Mouse (Mus musculus): ENCODE data around the gene Sost. TPM values are rescaled to one million over a fixed set of nuclear protein-coding genes. Genes with fewer than 3 reads are reported as not detected.

Sost gene
- polyA plus RNA-seq (2015; fragmentation: Nextera tagmentation; extraction: Ambion mirVana) = 0.83 and 1.4 TPM in 2 replicates

DNA sequence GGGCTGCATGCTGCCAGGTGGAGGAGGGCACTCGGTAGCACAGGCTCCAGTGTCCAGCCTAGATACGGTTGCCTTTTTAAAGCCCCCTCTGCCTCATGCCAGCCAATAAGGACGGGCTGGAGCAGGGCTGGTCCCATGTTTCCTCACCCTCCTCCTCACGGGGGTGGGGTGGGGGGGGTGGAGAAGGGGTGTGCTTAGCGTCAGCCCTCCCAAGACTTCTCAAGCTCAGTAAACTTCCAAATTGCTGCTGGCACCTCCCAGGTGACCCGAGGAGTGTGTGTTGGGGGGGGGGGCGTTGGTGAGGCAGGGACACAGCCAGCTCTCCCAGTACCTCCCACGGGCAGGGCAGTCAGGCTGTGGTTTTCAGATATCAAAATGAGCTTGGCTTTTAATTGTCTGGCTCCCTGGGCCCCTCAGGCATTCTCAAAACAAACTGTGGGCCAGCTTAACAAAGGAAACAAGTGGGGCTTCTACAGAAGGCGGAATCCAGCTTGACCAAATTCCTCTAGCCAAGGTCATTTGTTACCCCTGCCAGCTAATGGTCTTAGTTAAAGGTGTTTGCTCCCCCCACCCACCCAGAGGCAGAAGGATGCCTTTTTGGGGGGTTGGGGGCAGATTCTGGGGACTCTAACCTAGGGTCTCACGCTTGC is at the start of gene Sost:
Sost (minus strand) TSS at position 51 of the 650 bp plus-strand sequence.
- WGBS = 20% methylated on average over 9 of the region's 10 CpGs
- peaks cover 67% of the 10 kb centered on the region for H3K4me1 ChIP-seq

DNA sequence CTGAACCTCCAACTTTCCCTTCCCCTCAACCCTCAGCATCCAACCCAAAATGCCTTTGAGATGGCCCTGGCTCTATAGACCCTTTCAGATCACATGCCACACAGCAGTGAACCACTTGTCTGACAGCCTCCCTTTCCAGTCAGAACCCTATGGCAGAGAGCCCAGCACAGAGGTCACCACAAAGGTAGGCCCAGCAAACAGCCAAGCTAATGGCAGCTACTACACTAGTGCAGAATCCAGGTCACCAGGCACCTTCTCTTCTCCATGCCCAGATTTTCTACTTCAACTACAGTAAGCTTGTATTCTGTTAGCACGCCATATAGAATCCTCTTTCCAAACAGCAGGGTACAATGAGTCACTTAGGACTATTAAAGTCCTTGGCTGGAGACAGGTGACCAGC is 49.3 kb upstream of the Sost start:
- H3K27me3 ChIP-seq = peaks cover 5% of the 10 kb centered on the region; the same call in 1 of the 2 replicates
- no peak for ATAC-seq (replicated peaks; ENCODE audit: low FRiP score)
- H3K4me1 ChIP-seq = peaks cover 14% of the 10 kb centered on the region
- H3K27ac ChIP-seq = 0 out of 2 replicates have a peak overlapping the region, but pooled peaks have one; percentile 27
- 92% methylated on average over 1 of the region's 1 CpGs for WGBS
- H3K36me3 ChIP-seq = peaks cover 15% of the 10 kb centered on the region; the same call in 1 of the 2 replicates
- H3K4me2 ChIP-seq = no peak overlapping the region
- no peaks in the 10 kb centered on the region for H3K9me3 ChIP-seq (replicated peaks)
- no peak overlapping the region for H3K4me3 ChIP-seq (replicated peaks)
- no peak overlapping the region for H3K9ac ChIP-seq

More for the DNA sequence above, at the start of gene Sost:
- H3K4me2 ChIP-seq = peak within 1 kb of the TSS; percentile 38
- peaks cover 56% of the 10 kb centered on the region for H3K27me3 ChIP-seq
- no peaks in the 10 kb centered on the region for H3K9me3 ChIP-seq (replicated peaks)
- peak within 1 kb of the TSS; percentile 11; the same call in 1 of the 2 replicates for H3K4me3 ChIP-seq (replicated peaks)
- H3K36me3 ChIP-seq = 0 out of 2 replicates have a peak, but pooled peaks cover under 1% of the 10 kb centered on the region
- no peak; the same call in 1 of the 2 replicates for ATAC-seq (replicated peaks; ENCODE audit: low FRiP score)
- peak within 1 kb of the TSS; percentile 64 for H3K27ac ChIP-seq
- no peak within 1 kb of the TSS for H3K9ac ChIP-seq

- WGBS = 53% methylated on average over 6 of the region's 6 CpGs
- ATAC-seq (replicated peaks; ENCODE audit: low FRiP score) = 0 out of 2 replicates have a peak, but pooled peaks have one; percentile 22
- H3K4me2 ChIP-seq = no peak overlapping the region
- H3K4me3 ChIP-seq (replicated peaks) = no peak overlapping the region
- H3K36me3 ChIP-seq = peaks cover 18% of the 10 kb centered on the region; the same call in 1 of the 2 replicates
- H3K9ac ChIP-seq = no peak overlapping the region
- H3K9me3 ChIP-seq (replicated peaks) = no peaks in the 10 kb centered on the region
- H3K27me3 ChIP-seq = peaks cover 10% of the 10 kb centered on the region; the same call in 1 of the 2 replicates
- peaks cover 14% of the 10 kb centered on the region for H3K4me1 ChIP-seq
- H3K27ac ChIP-seq = no peak overlapping the region
These were observed 48.7 kb upstream of the Sost start for GRCm38 (mm10) chr11:102015472-102015871.

GRCm38 (mm10) chr11:102013201-102013600 is 46.4 kb upstream of the Sost start:
- Histone ChIP-seq H3K27me3 (peaks cover 11% of the 10 kb centered on the region; the same call in 1 of the 2 replicates), H3K4me2 (no peak overlapping the region), H3K27ac (no peak overlapping the region), H3K4me3 (replicated peaks) (no peak overlapping the region), H3K36me3 (peaks cover 23% of the 10 kb centered on the region; the same call in 1 of the 2 replicates), H3K9me3 (replicated peaks) (no peaks in the 10 kb centered on the region), H3K9ac (no peak overlapping the region), H3K4me1 (peaks cover 14% of the 10 kb centered on the region)
- 79% methylated on average over 8 of the region's 8 CpGs for WGBS
- no peak for ATAC-seq (replicated peaks; ENCODE audit: low FRiP score)

- 85% methylated on average over 8 of the region's 8 CpGs for WGBS
- peaks cover 20% of the 10 kb centered on the region; the same call in 1 of the 2 replicates for H3K27me3 ChIP-seq
- no peak overlapping the region for H3K4me2 ChIP-seq
- no peak for ATAC-seq (replicated peaks; ENCODE audit: low FRiP score)
- no peak overlapping the region for H3K4me3 ChIP-seq (replicated peaks)
- no peak overlapping the region for H3K9ac ChIP-seq
- no peak overlapping the region for H3K27ac ChIP-seq
- H3K9me3 ChIP-seq (replicated peaks) = no peaks in the 10 kb centered on the region
- peaks cover 16% of the 10 kb centered on the region; the same call in 1 of the 2 replicates for H3K36me3 ChIP-seq
- peaks cover 14% of the 10 kb centered on the region for H3K4me1 ChIP-seq
These were observed 44.7 kb upstream of the Sost start for GRCm38 (mm10) chr11:102011510-102011909.

DNA sequence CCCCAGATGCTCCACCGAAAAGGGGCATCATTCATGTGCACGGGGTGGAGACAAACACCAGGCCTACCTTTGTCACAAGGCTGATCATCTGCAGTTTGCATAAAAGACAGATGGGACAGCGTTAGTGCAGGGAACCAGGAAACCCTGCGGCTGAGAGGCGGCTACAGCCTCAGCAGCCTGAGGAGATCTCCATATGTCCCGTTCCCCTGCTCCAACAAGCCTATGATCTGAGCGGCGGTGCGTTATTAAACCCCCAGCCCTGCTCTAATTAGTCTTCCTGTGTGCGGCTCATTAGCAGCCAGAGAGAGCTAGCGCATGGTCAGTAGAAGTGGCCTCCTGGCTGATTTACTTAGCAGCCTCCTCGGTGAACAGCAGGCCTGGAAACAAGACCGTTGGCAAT is 43.3 kb upstream of the Sost start:
- Histone ChIP-seq H3K4me3 (replicated peaks) (no peak overlapping the region), H3K4me2 (no peak overlapping the region), H3K9ac (no peak overlapping the region), H3K27me3 (peaks cover 20% of the 10 kb centered on the region; the same call in 1 of the 2 replicates), H3K4me1 (peaks cover 2% of the 10 kb centered on the region), H3K9me3 (replicated peaks) (no peaks in the 10 kb centered on the region), H3K36me3 (peaks cover 17% of the 10 kb centered on the region), H3K27ac (no peak overlapping the region)
- WGBS = 59% methylated on average over 13 of the region's 13 CpGs
- no peak for ATAC-seq (replicated peaks; ENCODE audit: low FRiP score)

- H3K4me2 ChIP-seq = no peak overlapping the region
- no peak for ATAC-seq (replicated peaks; ENCODE audit: low FRiP score)
- peaks cover 27% of the 10 kb centered on the region for H3K36me3 ChIP-seq
- no peaks in the 10 kb centered on the region for H3K9me3 ChIP-seq (replicated peaks)
- no peaks in the 10 kb centered on the region for H3K4me1 ChIP-seq
- H3K9ac ChIP-seq = no peak overlapping the region
- 82% methylated on average over 15 of the region's 15 CpGs for WGBS
- no peak overlapping the region for H3K4me3 ChIP-seq (replicated peaks)
- no peak overlapping the region for H3K27ac ChIP-seq
- peaks cover 20% of the 10 kb centered on the region; the same call in 1 of the 2 replicates for H3K27me3 ChIP-seq
These were observed 42.3 kb upstream of the Sost start for GRCm38 (mm10) chr11:102008954-102009637.

GRCm38 (mm10) chr11:102008372-102008771 is 41.6 kb upstream of the Sost start:
- Histone ChIP-seq H3K36me3 (peaks cover 28% of the 10 kb centered on the region), H3K4me1 (no peaks in the 10 kb centered on the region), H3K4me3 (replicated peaks) (no peak overlapping the region), H3K27ac (no peak overlapping the region), H3K9ac (no peak overlapping the region), H3K4me2 (no peak overlapping the region), H3K27me3 (peaks cover 20% of the 10 kb centered on the region), H3K9me3 (replicated peaks) (no peaks in the 10 kb centered on the region)
- ATAC-seq (replicated peaks; ENCODE audit: low FRiP score) = no peak
- WGBS = 92% methylated on average over 8 of the region's 8 CpGs

DNA sequence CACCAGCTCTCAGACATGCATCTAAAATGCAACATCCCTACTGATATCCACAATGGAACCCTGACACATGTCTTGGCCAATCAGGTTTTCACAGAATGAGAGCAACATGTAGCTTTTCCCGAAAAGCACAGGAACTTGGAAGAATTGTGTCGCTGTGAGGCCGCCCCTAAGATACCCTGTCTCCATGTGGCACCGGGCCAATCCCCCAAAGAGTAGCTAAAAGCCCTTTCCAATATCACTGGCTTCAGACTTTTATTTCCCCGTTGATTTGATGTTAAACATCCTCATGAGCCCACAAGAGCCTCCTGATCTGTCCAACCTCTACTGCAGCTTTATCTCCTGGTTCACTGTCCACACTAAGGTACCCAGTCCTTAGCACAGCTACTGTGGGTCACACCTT is 39.9 kb upstream of the Sost start:
- H3K4me2 ChIP-seq = no peak overlapping the region
- H3K27ac ChIP-seq = no peak overlapping the region
- peaks cover 22% of the 10 kb centered on the region for H3K36me3 ChIP-seq
- H3K4me1 ChIP-seq = no peaks in the 10 kb centered on the region
- WGBS = 90% methylated on average over 5 of the region's 5 CpGs
- H3K27me3 ChIP-seq = peaks cover 20% of the 10 kb centered on the region
- H3K9ac ChIP-seq = no peak overlapping the region
- ATAC-seq (replicated peaks; ENCODE audit: low FRiP score) = no peak
- no peak overlapping the region for H3K4me3 ChIP-seq (replicated peaks)
- no peaks in the 10 kb centered on the region for H3K9me3 ChIP-seq (replicated peaks)

DNA sequence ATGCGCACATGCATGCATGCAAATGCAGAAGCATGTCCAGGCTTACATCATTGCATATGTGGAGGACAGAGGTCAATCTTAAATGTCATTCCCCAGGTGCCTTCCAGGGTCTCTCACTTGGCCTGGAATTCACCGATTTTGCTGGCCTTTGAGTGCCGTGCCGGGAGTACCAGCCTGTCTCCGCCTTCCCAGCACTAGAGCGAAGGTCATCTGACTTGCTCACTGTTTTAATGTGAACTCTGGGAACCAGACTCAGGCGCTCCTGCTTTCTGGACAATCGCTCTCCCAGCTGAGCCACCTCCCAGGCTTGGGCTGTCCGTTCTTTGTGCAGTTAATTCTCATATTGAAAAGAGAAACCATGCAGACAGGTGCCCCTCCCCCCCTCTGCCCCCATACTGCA is 39.5 kb upstream of the Sost start:
- no peak for ATAC-seq (replicated peaks; ENCODE audit: low FRiP score)

DNA sequence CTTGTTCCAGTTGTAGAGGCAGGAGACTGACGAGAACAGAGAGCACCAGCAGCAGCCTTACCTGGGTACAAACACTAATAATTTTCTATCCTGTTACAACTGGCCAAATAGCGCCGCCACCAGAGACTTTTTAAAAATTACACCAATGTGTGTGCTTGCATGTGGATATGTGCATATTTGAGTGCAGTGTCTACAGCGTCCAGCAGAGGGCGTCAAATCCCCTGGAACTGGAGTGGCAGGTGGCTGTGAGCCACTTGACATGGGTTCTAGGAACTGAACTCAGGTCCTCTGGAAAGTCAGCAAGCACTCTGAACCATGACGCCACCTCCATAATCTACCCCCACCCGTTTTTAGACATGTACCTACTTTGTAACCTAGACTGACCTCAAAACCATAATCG is 37.4 kb upstream of the Sost start:
- Histone ChIP-seq H3K4me3 (replicated peaks) (no peak overlapping the region), H3K36me3 (peaks cover 21% of the 10 kb centered on the region), H3K27ac (no peak overlapping the region), H3K4me2 (no peak overlapping the region), H3K9ac (no peak overlapping the region), H3K4me1 (peaks cover 3% of the 10 kb centered on the region; the same call in 1 of the 2 replicates), H3K9me3 (replicated peaks) (no peaks in the 10 kb centered on the region), H3K27me3 (peaks cover 10% of the 10 kb centered on the region)
- WGBS = 92% methylated on average over 8 of the region's 8 CpGs
- no peak for ATAC-seq (replicated peaks; ENCODE audit: low FRiP score)

More for the DNA sequence above, 39.5 kb upstream of the Sost start:
- WGBS = 75% methylated on average over 9 of the region's 9 CpGs
- no peak overlapping the region for H3K4me3 ChIP-seq (replicated peaks)
- no peak overlapping the region for H3K9ac ChIP-seq
- H3K36me3 ChIP-seq = peaks cover 22% of the 10 kb centered on the region
- no peak overlapping the region for H3K27ac ChIP-seq
- H3K4me2 ChIP-seq = no peak overlapping the region
- no peaks in the 10 kb centered on the region for H3K9me3 ChIP-seq (replicated peaks)
- no peaks in the 10 kb centered on the region for H3K4me1 ChIP-seq
- H3K27me3 ChIP-seq = peaks cover 17% of the 10 kb centered on the region

DNA sequence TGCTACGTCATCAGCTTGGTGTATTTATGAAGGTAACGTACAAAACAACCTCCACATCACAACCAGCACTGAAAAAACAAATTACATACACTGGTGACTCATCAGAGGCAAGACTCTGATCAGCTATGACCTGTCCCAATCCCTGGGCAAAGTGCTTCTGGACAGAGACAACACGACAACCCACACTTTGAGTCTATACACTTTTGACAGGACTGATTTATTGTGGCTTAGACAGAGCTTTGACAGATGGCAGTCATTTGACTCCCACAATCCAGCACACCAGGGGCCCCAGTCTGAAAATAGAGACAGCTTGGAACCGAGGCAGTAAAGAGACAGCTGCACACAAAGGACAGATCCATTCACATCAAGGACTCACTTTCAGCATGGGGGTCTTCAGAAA is 32.7 kb upstream of the Sost start:
- H3K9me3 ChIP-seq (replicated peaks) = no peaks in the 10 kb centered on the region
- H3K27me3 ChIP-seq = no peaks in the 10 kb centered on the region; the same call in 1 of the 2 replicates
- peaks cover 13% of the 10 kb centered on the region; the same call in 1 of the 2 replicates for H3K4me1 ChIP-seq
- H3K36me3 ChIP-seq = peaks cover 7% of the 10 kb centered on the region
- 50% methylated on average over 4 of the region's 4 CpGs for WGBS
- H3K9ac ChIP-seq = no peak overlapping the region
- no peak overlapping the region for H3K4me3 ChIP-seq (replicated peaks)
- no peak overlapping the region for H3K27ac ChIP-seq
- no peak for ATAC-seq (replicated peaks; ENCODE audit: low FRiP score)
- no peak overlapping the region for H3K4me2 ChIP-seq

Data from kidney, embryonic 15.5 days (tissue).